Mouse (Mus musculus) urinary bladder, postnatal 36 days (tissue): Measurements from ENCODE around the gene Kcnh7.

Experiments
- DNase-seq, 2 experiments: peaks; one replicate each; pipeline ENCODE4 v3.0.0; 2022; ENCODE audit warnings: low spot score in 2 of 2, mixed read lengths in 1 of 2

Gene Kcnh7

DNA sequence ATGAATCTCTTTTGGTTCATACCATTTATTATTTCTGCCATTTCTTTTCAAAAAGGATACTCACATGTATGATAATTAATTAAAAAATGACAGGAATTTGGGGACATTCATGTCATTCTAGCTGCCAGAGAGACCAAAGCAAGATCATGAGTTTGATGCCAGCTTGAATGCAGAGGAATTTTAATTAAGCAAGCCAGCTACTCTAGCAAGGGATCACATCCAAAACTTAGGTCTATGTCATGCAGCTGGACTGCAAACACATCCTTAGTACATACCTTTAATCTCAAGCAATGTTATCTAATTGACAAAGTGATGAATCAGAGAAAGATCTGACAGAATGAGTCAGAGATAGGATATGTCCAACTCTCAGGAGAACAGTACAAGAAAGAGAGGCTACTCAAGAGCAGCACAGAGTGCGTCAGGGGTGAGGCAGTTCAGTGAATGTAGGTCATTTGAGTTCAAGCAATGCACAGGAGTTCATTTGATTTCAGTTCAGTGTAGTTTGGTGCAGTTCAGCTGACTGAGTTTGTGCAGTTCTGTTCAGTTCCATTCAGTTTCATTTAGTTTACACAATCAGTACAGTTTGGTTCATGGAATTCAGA is 248.7 kb downstream of the Kcnh7 start:
- no peak for DNase-seq

DNA sequence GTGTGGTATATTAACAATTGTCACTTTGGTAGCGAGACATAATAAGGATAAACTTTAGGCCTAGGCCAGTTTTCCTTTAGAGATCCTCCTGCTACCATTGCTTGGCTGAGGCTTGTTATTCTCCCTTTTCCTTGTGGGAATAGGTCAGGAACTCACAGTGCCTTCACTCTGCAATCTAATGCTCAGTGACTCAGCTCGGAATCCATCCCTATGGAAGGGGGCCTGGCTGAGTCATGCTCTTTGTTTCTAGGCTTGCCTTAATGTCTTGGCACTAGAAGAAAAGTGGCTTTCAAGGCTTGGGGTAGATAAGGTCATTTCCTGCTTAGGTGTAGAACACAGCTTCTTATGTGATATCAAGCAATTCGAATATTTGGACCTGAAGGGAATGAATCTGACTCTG is 255.6 kb downstream of the Kcnh7 start:
- DNase-seq: no peak

DNA sequence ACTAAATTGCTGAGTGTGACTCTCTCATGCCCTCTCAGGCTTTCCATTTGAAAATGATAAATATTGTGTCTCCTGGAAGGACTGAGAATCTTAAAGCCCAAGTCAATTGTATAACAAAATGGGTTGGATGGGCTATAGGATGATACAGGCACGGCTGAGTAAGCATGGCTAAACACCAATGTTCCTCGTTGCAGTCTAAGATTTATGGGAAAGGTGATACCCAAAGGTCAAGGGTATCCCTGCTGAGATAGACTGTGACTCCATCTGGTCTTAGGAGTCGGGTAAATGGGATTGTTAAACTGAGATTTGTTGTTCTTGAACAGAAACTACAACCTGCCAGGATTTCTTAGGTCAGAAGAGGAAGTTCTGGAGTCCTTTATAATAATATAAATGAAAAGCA is 256.0 kb downstream of the Kcnh7 start:
- no peak for DNase-seq

- DNase-seq: no peak
These were observed 260.3 kb downstream of the Kcnh7 start for GRCm38 (mm10) chr2:62923803-62924202.

- no peak for DNase-seq
These were observed 276.4 kb downstream of the Kcnh7 start for GRCm38 (mm10) chr2:62907688-62908087.

DNA sequence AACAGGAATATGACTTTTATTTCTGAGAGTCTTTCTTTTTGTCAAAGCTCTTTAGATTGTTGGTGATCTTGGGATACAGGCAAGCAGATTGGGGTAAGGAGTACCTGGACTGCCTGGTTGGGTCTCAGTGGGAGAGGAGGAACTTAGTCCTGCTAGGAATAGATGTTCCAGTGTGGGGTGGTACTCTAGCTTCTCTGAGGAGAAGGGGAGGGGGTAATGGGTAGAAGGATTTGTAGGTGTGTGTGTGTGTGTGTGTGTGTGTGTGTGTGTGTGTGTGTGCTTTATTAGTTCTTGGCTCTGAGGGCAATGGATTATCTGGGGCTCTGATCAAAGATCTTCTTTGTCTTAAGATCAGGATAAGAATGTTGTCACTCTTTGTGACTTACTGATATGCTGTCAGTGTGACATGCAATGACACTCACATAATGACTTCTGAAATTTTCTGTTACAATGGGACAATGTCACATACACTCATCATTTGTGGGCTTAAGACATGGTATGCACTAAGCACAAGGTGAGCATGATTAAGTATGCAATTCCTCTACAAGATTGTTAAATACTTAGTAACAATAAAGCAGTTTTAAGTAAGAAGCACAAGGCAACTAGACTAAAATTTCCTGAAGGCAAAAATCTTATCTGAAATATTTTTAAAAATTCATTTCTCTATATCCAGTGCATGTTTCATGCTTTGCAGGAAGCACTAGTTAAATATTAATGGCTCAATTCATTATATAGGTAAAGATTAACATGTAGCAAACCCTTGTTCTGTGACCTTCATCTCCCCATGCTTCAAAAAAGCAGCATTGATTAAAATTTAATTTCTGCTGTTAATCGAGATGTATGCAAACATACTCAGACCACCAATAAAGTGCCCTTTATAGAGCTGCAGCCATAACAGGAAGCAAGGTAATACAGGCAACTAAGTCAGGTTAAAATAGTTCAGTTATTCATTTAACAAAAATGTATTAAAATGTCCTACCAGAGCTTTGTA is 281.4 kb downstream of the Kcnh7 start:
- no peak for DNase-seq

DNA sequence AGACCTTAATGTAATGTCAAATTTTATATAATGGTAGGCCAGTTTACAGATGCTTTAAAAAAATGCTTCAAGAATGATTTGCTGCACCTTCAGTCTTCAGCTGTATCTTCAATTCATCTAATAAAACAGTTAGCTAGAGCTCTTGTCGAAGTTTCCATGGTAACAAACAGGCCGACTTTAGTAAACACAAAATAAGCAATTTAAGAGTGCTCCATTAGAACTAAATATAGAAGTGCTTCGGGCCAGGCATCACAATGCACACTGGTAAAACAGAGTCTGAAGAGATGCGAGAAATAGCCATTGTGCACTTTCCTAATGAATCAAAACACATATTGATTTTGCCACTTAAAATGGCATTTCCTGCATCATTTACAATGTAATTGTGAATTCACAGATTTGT is 305.3 kb downstream of the Kcnh7 start:
- DNase-seq: no peak

- DNase-seq: no peak
These were observed 328.7 kb downstream of the Kcnh7 start for GRCm38 (mm10) chr2:62855391-62855790.

DNA sequence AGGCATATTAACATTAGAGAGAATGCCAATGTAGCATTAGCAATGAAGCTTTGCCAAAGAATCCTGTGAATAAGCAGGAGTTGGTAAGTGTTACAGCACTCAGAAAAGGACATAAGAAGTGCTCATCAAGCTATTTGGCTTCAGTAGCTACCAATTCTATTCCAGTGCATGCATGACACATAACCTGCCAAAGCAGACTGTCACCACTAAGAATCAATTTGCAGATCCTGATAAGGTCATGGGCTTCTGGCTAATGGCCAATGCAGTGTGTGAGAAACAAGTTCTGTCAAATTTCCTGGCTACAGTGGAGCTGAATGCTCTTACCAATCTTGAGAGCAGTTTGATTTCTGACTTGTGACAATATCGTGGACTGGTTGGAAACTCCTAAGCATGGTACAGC is 341.5 kb downstream of the Kcnh7 start:
- no peak for DNase-seq

DNA sequence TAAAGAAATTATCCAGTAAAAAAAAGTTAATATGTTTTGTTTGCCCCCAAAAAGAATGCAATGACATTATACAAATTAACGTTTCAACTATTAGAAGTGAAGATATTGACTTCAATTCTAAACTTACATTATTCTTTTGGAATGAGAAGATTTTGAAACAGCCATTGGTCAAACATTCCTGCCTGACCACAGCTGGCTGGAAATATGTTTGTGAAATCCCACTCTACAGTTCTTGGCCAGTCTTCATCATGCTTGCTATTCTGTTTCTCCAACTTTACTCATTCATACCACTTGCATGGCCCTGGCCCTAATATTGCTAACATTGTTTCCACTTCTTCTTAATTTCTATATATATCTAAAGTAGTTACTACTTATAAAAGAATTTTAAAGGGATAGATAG is 349.8 kb downstream of the Kcnh7 start:
- DNase-seq: no peak

GRCm38 (mm10) chr2:62819231-62819630 is 364.9 kb downstream of the Kcnh7 start:
- no peak for DNase-seq

DNA sequence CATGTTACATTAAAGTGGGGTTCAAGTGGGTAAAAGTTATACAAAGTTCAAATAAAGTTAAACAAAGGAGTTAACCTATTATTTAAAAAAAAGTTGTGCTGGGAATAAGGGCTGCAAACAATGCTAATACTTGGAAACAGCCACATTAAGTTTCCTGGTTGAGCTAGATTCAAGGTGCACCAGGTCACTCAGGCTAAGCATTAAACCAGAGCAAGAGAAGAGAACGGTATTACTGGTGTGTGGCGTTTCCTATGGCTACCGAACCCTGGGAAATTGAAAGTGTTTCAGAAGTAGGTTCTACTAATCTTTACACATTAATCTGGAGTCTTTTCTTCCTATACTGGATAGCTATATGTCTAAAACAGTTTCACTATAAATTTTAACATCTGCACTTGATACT is 368.1 kb downstream of the Kcnh7 start:
- no peak for DNase-seq

DNA sequence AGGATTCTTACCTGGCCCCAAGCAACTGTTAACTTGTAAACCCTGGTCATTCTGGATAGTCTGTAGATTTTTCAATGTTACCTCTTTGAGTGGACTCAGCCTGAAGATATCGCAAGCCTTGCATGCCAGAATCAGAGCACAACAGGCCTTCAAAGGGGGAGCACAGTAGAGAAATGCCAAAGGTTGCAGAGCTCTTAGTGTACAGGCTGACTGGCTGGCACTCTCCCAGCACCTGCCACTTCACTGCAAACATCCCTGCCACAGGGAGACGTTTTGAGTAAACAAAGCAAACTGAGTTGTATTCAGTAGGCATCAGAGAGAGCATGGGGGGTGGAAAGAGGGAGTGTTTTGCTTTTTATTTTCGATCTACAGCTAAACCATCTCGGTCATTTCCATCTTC is 375.3 kb downstream of the Kcnh7 start:
- no peak for DNase-seq

DNA sequence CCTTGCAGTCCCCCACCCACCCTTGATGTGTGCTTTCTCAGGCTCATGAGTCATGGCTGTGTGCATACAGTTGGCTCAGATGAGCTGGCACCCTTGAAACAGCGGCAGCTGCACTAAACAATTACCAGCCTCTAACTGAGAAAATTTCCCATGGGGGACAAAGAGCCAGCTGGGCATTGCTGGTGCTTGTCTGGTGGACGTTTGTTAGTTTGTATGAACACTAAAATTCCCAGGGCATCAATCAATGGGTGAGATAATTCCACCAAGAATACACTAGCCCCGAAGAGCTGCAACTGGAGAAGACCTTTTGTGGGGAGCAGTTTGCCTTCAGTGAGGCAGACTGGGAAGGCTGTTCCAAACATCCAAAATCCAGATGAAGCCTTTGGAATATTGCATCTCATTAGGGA is 376.6 kb downstream of the Kcnh7 start:
- no peak for DNase-seq

GRCm38 (mm10) chr2:62806931-62807330 is 377.2 kb downstream of the Kcnh7 start:
- no peak for DNase-seq

GRCm38 (mm10) chr2:62804030-62804429 is 380.1 kb downstream of the Kcnh7 start:
- DNase-seq: no peak

DNA sequence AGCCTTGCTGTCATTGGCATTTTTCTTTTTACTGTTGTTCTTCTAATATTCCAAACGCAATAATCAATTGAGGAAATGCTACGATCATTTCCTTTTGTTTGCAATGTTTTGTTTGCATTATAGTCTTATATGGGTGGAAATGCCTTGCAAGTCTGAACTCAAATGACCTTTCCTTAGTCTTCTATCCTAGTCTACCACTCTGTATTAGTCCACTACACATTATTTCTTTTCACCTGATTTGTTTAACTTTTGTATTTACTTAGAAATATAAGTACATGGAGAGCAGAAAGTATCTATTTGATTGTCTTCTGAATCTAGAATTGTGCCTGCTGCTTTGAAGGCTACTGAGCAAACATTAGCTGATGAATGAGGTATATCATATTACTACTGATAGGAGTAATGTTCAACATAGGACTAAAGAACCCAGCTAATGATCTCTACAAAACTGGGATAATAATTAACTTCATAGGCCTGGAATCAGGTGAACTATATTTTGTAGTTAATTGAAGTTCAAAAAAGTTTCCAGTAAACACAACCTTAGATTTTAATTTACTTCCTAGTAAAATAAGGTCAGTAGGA is 399.5 kb downstream of the Kcnh7 start:
- no peak for DNase-seq

GRCm38 (mm10) chr2:62746256-62746655 is 437.8 kb downstream of the Kcnh7 start:
- no peak for DNase-seq

GRCm38 (mm10) chr2:62743098-62743497 is 441.0 kb downstream of the Kcnh7 start:
- no peak for DNase-seq

DNA sequence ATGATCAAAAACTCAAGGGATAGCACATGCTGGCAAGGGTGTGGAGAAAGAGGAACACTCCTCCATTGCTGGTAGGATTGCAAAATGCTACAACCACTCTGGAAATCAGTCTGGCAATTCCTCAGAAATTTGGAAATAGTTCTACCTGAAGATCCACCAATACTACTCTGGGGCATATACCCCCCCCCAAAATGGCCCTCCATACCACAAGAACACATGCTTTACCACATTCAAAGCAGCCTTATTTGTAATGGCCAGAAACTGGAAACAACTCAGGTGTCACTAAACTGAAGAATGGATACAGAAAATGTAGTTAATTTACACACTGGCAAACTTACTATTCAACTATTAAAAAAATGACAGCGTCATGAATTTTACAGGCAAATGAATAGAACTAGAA is 453.4 kb downstream of the Kcnh7 start:
- DNase-seq: no peak

- DNase-seq: no peak
These were observed 456.4 kb downstream of the Kcnh7 start for GRCm38 (mm10) chr2:62727732-62728131.

DNA sequence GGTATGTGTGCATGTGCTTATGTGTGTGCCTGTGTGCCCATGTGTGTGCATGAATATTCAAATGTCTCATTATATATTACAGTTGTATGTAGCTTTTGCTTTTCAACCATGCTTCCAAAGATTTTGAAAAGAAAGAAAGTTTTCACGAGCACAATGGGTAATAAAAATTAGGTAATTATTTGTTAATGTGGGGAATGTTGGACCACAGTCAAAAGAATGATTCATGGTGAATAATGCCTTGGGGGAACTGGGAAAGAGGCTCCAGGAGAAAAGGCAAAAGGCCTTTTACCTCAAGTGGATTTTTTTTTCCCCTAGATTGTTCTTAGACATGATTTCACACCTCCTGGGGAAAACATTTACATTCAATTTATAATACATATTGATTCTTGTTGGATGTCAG is 458.1 kb downstream of the Kcnh7 start:
- no peak for DNase-seq

GRCm38 (mm10) chr2:62718411-62718810 is 465.7 kb downstream of the Kcnh7 start:
- no peak for DNase-seq
